8 mouse cellular contexts compared by ENCODE assay signal in the genomic region with DNA sequence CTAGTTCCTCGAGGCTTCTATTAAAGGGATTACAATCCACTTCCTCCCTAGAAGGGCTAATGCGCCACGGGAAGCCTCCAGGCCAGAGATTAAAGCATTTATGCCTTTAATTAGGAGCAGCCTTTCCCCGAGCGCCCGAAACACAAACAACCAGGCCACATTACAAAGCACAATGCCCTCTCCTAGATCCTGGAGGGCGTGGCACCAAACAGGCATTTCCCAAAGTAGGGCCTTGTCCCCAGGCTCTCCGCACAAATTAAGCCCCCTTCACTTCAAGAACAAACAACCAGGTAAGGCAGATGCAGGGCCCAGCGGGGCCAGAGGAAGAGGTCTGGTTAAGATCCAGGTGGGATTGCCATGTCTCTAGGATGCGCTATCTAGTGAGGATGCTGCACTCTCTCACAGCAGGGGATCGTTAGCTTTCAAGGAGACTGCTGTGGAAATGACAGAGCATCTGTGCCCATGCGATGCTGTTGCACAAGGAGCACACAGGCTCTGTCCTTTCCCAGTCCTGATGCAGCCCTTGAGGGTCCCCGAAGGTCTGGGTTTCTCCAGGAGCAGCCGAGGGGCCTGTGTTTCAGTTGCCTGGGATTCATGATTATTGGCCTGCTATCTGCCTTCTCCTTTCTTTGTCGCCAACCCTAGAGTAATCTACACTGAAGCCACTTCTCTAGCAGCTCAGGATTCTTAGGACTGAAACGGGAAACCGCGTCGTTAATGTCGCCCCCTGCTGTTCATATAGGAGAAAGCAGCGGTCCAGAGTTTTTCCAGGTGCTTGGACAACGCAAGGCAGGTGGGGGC. TPM values are rescaled to one million over a fixed set of nuclear protein-coding genes. Genes with fewer than 3 reads are reported as not detected.
DNase-seq lines count a peak whose midpoint lies in the region; ATAC-seq lines count a peak whose summit lies in the region.

No protein-coding gene starts in this region.

- no peak overlapping the region for H3K27ac ChIP-seq in brown adipose tissue, adult 24 weeks (replicated peaks; ENCODE audit: low read depth, low read length)
- no peak overlapping the region for H3K27ac ChIP-seq in hindbrain, embryonic 11.5 days (ENCODE audit: low read depth, low read length)

- WGBS in hindbrain, embryonic 11.5 days: 5% methylated on average over 22 of the region's 22 CpGs

- peak; percentile 57; the same call in 1 of the 2 replicates for ATAC-seq in erythroblast, adult 5-6 weeks (replicated peaks; ENCODE audit: low FRiP score, poor library complexity, severe bottlenecking)
- peak; percentile 80 for ATAC-seq in hindbrain, embryonic 11.5 days (ENCODE audit: low FRiP score)

- H3K4me2 ChIP-seq in hindbrain, embryonic 11.5 days (replicated peaks; ENCODE audit: low read depth, low read length): peak overlapping the region; percentile 47

- H3K4me3 ChIP-seq in brown adipose tissue, adult 24 weeks (ENCODE audit: insufficient read depth, low read depth, low read length): peak overlapping the region; percentile 39
- H3K4me3 ChIP-seq in hindbrain, embryonic 11.5 days (ENCODE audit: low read depth, low read length): peak overlapping the region; percentile 15; the same call in 1 of the 2 replicates

- no peaks in the 10 kb centered on the region for H3K9me3 ChIP-seq in hindbrain, embryonic 11.5 days (ENCODE audit: control insufficient read depth, low read length)

- no peaks in the 10 kb centered on the region for H3K27me3 ChIP-seq in hindbrain, embryonic 11.5 days (ENCODE audit: control insufficient read depth, insufficient read depth, low read length)

- no peaks in the 10 kb centered on the region for H3K36me3 ChIP-seq in hindbrain, embryonic 11.5 days (ENCODE audit: control insufficient read depth, insufficient read depth, low read length)

- H3K4me1 ChIP-seq in brown adipose tissue, adult 24 weeks (ENCODE audit: control insufficient read depth, insufficient read depth, insufficient read length, low read length): no peaks in the 10 kb centered on the region
- H3K4me1 ChIP-seq in hindbrain, embryonic 11.5 days (replicated peaks; ENCODE audit: control insufficient read depth, insufficient read depth, low read length): no peaks in the 10 kb centered on the region

- H3K9ac ChIP-seq in hindbrain, embryonic 11.5 days (ENCODE audit: low read depth, low read length): peak overlapping the region; percentile 61

- DNase-seq in adrenal gland, adult 18-20 months (ENCODE audit: low spot score in 2 of 2): peak; percentile 25 to 38
- no peak for DNase-seq in adrenal gland, postnatal 4 days (ENCODE audit: low spot score in 2 of 2)
- peak; percentile 84 for DNase-seq in hindbrain, embryonic 11.5 days (ENCODE audit: low spot score)
- DNase-seq in layer of hippocampus, postnatal 25 days (ENCODE audit: extremely low spot score in 1 of 2, low spot score in 1 of 2): peak; percentile 44 to 52
- peak; percentile 20 for DNase-seq in lung, postnatal 25 days (ENCODE audit: low spot score)
- DNase-seq in right cerebral cortex, postnatal 10 days (ENCODE audit: low spot score in 2 of 2): peak; percentile 53 to 58

RNA-seq across cellular contexts. Expression of gene Tex37, which starts 2.7 kb away (rescaled TPM):
- total RNA-seq in adrenal gland, adult 18-20 months (2021): not detected
- not detected for total RNA-seq in adrenal gland, postnatal 4 days (2021)
- not detected in 2 replicates for polyA plus RNA-seq in brown adipose tissue, adult 24 weeks (2012; ENCODE audit: insufficient read depth, insufficient read length, missing spikeins)
- total RNA-seq in erythroblast, adult 5-6 weeks (2015; ENCODE audit: low replicate concordance): not detected in 2 replicates
- total RNA-seq in erythroblast, adult 5-6 weeks (2017; ENCODE audit: low replicate concordance): not detected in 2 replicates
- polyA plus RNA-seq in hindbrain, embryonic 11.5 days (2014; fragmentation: Nextera tagmentation; extraction: Ambion mirVana): not detected in 2 replicates
- total RNA-seq in layer of hippocampus, postnatal 25 days (2021): not detected

RNA-seq across cellular contexts. Expression of gene Foxi3, which starts 34.9 kb away (rescaled TPM):
- not detected for total RNA-seq in adrenal gland, adult 18-20 months (2021)
- total RNA-seq in adrenal gland, postnatal 4 days (2021): not detected
- polyA plus RNA-seq in brown adipose tissue, adult 24 weeks (2012; ENCODE audit: insufficient read depth, insufficient read length, missing spikeins): not detected in 2 replicates
- total RNA-seq in erythroblast, adult 5-6 weeks (2015; ENCODE audit: low replicate concordance): not detected in 2 replicates
- total RNA-seq in erythroblast, adult 5-6 weeks (2017; ENCODE audit: low replicate concordance): not detected in 2 replicates
- not detected in 2 replicates for polyA plus RNA-seq in hindbrain, embryonic 11.5 days (2014; fragmentation: Nextera tagmentation; extraction: Ambion mirVana)
- not detected for total RNA-seq in layer of hippocampus, postnatal 25 days (2021)

Comparison
In these comparisons a context has a peak if more than half of its experiments do, and no peak if none do; other contexts are left out.
1. DNase-seq: peak in adrenal gland, adult 18-20 months (2 of 2), hindbrain, embryonic 11.5 days (single experiment), layer of hippocampus, postnatal 25 days (2 of 2), lung, postnatal 25 days (single experiment) and right cerebral cortex, postnatal 10 days (2 of 2); none in adrenal gland, postnatal 4 days (0 of 2).